Mouse (Mus musculus) ES-E14 (cell line): ENCODE measurements at regions not wholly inside any gene's neighbourhood (a gene's known extent, or its start where the extent isn't known, plus 50 kb on each side); places are given as distances from the start of the nearest gene placed in this dataset.

Source experiments
- CHD2 ChIP-seq: IDR thresholded peaks from 2 replicates; pipeline ENCODE4 v1.6.1; 2014; ENCODE audit warnings: mild to moderate bottlenecking, low read depth, low read length, inconsistent platforms
- HCFC1 ChIP-seq: IDR thresholded peaks from 2 replicates; pipeline ENCODE4 v1.6.1; 2012; ENCODE audit warnings: low read length, inconsistent platforms, borderline replicate concordance; ENCODE audit not compliant: insufficient read depth
- ZC3H11A ChIP-seq: IDR thresholded peaks from 2 replicates; pipeline ENCODE4 v1.6.1; 2012; ENCODE audit warnings: low read depth, mild to moderate bottlenecking, inconsistent platforms, low read length, borderline replicate concordance

GRCm38 (mm10) chr7:118296856-118297518 is 53.5 kb upstream of the Smg1 start:
- no peak for TF ChIP-seq CHD2
- no peak for TF ChIP-seq ZC3H11A
- no peak for TF ChIP-seq HCFC1
